Mouse (Mus musculus): ENCODE measurements around the gene Echdc1. TPM values are rescaled to one million over a fixed set of nuclear protein-coding genes. Genes with fewer than 3 reads are reported as not detected.
A peak's percentile ranks its signal among the peaks of the same experiment; 100 is the strongest.

Gene Echdc1
- polyA plus RNA-seq, 1 experiment from 2014 or later = 29.4 TPM

- Histone ChIP-seq H3K27ac (ENCODE audit: low read depth, low read length) (no peak overlapping the region), H3K4me2 (ENCODE audit: low read depth, low read length, severe bottlenecking) (no peak overlapping the region), H3K9ac (ENCODE audit: low read length) (no peak overlapping the region), H3K36me3 (ENCODE audit: control insufficient read depth, insufficient read depth, low read length) (no peaks in the 10 kb centered on the region), H3K4me3 (ENCODE audit: low read depth, low read length) (no peak overlapping the region), H3K4me1 (replicated peaks; ENCODE audit: control insufficient read depth, insufficient read depth, low read length) (no peaks in the 10 kb centered on the region), H3K9me3 (ENCODE audit: control insufficient read depth, low read length) (no peaks in the 10 kb centered on the region), H3K27me3 (ENCODE audit: control insufficient read depth, insufficient read depth, low read length) (no peaks in the 10 kb centered on the region)
- 52% methylated on average over 4 of the region's 4 CpGs for WGBS
- peak; percentile 40; the same call in 1 of the 2 replicates for ATAC-seq (replicated peaks; ENCODE audit: low FRiP score)
- peak; percentile 83 for DNase-seq (ENCODE audit: low spot score)
Measured at GRCm38 (mm10) chr10:29338355-29339056, 25.5 kb downstream of the Echdc1 start.

DNA sequence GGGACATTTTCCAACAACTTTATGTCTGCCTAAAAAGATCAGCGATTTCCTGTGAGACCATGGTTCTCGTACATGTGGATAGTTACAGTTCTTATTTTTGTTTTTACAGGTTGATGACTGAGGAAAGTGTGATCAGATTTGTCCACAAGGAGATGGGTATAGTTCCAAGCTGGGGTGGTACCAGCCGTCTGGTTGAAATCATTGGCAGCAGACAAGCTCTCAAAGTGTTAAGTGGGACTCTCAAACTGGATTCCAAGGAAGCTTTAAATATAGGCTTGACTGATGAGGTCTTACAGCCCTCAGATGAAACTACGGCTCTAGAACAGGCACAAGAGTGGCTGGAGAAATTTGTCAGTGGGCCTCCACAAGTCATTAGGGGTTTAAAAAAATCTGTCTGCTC lies 31.3 kb downstream of the Echdc1 start:
- Histone ChIP-seq H3K4me2 (ENCODE audit: low read depth, low read length, severe bottlenecking) (no peak overlapping the region), H3K4me3 (ENCODE audit: low read depth, low read length) (no peak overlapping the region), H3K36me3 (ENCODE audit: control insufficient read depth, insufficient read depth, low read length) (peaks cover 3% of the 10 kb centered on the region; the same call in 1 of the 2 replicates), H3K27ac (ENCODE audit: low read depth, low read length) (no peak overlapping the region), H3K4me1 (replicated peaks; ENCODE audit: control insufficient read depth, insufficient read depth, low read length) (no peaks in the 10 kb centered on the region), H3K9me3 (ENCODE audit: control insufficient read depth, low read length) (no peaks in the 10 kb centered on the region), H3K9ac (ENCODE audit: low read length) (no peak overlapping the region), H3K27me3 (ENCODE audit: control insufficient read depth, insufficient read depth, low read length) (no peaks in the 10 kb centered on the region)
- DNase-seq (ENCODE audit: low spot score) (no peak), ATAC-seq (replicated peaks; ENCODE audit: low FRiP score) (no peak)
- WGBS = 94% methylated on average over 4 of the region's 4 CpGs

- Histone ChIP-seq H3K9ac (ENCODE audit: low read length) (no peak overlapping the region), H3K4me2 (ENCODE audit: low read depth, low read length, severe bottlenecking) (no peak overlapping the region), H3K36me3 (ENCODE audit: control insufficient read depth, insufficient read depth, low read length) (peaks cover 3% of the 10 kb centered on the region; the same call in 1 of the 2 replicates), H3K4me1 (replicated peaks; ENCODE audit: control insufficient read depth, insufficient read depth, low read length) (no peaks in the 10 kb centered on the region), H3K4me3 (ENCODE audit: low read depth, low read length) (no peak overlapping the region), H3K9me3 (ENCODE audit: control insufficient read depth, low read length) (no peaks in the 10 kb centered on the region), H3K27me3 (ENCODE audit: control insufficient read depth, insufficient read depth, low read length) (no peaks in the 10 kb centered on the region), H3K27ac (ENCODE audit: low read depth, low read length) (no peak overlapping the region)
- DNase-seq (ENCODE audit: low spot score) (no peak), ATAC-seq (replicated peaks; ENCODE audit: low FRiP score) (no peak; the same call in 1 of the 2 replicates)
- 95% methylated on average over 7 of the region's 7 CpGs for WGBS
Measured at GRCm38 (mm10) chr10:29346638-29347037, 33.7 kb downstream of the Echdc1 start.

- no peak overlapping the region for H3K4me3 ChIP-seq (ENCODE audit: low read depth, low read length)
- no peak overlapping the region for H3K27ac ChIP-seq (ENCODE audit: low read depth, low read length)
- H3K4me2 ChIP-seq (ENCODE audit: low read depth, low read length, severe bottlenecking) = no peak overlapping the region
- WGBS = 86% methylated on average over 2 of the region's 2 CpGs
- no peak for DNase-seq (ENCODE audit: low spot score)
- no peaks in the 10 kb centered on the region for H3K4me1 ChIP-seq (replicated peaks; ENCODE audit: control insufficient read depth, insufficient read depth, low read length)
- no peak overlapping the region for H3K9ac ChIP-seq (ENCODE audit: low read length)
- no peak for ATAC-seq (replicated peaks; ENCODE audit: low FRiP score)
- H3K27me3 ChIP-seq (ENCODE audit: control insufficient read depth, insufficient read depth, low read length) = no peaks in the 10 kb centered on the region
- no peaks in the 10 kb centered on the region for H3K9me3 ChIP-seq (ENCODE audit: control insufficient read depth, low read length)
- H3K36me3 ChIP-seq (ENCODE audit: control insufficient read depth, insufficient read depth, low read length) = peaks cover 3% of the 10 kb centered on the region; the same call in 1 of the 2 replicates
Measured at GRCm38 (mm10) chr10:29351420-29351819, 38.5 kb downstream of the Echdc1 start.

DNA sequence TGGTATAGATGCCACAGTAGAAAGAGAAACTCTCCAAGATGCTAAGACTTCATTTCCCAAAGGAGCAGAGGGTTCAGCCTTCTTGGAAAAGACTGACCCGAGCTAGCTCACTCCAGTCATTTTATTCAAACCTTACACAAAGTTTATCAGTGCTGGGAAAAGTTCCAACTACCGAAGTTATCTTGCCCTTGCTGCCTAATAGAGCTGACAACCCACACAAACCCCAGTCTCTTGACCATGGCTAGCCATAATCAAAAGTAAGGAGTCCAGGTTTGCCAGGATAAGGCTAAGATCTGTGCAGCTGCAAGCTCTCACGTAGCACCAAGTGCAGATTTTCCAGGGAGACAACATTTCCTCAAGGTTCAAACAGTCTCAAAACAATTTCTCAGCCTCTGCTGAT lies 39.6 kb downstream of the Echdc1 start:
- no peak overlapping the region for H3K27ac ChIP-seq (ENCODE audit: low read depth, low read length)
- no peaks in the 10 kb centered on the region for H3K4me1 ChIP-seq (replicated peaks; ENCODE audit: control insufficient read depth, insufficient read depth, low read length)
- H3K9ac ChIP-seq (ENCODE audit: low read length) = no peak overlapping the region
- H3K4me2 ChIP-seq (ENCODE audit: low read depth, low read length, severe bottlenecking) = no peak overlapping the region
- no peak for DNase-seq (ENCODE audit: low spot score)
- no peaks in the 10 kb centered on the region for H3K9me3 ChIP-seq (ENCODE audit: control insufficient read depth, low read length)
- ATAC-seq (replicated peaks; ENCODE audit: low FRiP score) = no peak
- H3K36me3 ChIP-seq (ENCODE audit: control insufficient read depth, insufficient read depth, low read length) = no peaks in the 10 kb centered on the region; the same call in 1 of the 2 replicates
- no peak overlapping the region for H3K4me3 ChIP-seq (ENCODE audit: low read depth, low read length)
- 89% methylated on average over 3 of the region's 3 CpGs for WGBS
- no peaks in the 10 kb centered on the region for H3K27me3 ChIP-seq (ENCODE audit: control insufficient read depth, insufficient read depth, low read length)

GRCm38 (mm10) chr10:29354183-29354582 lies 41.2 kb downstream of the Echdc1 start:
- Histone ChIP-seq H3K4me3 (ENCODE audit: low read depth, low read length) (no peak overlapping the region), H3K36me3 (ENCODE audit: control insufficient read depth, insufficient read depth, low read length) (no peaks in the 10 kb centered on the region; the same call in 1 of the 2 replicates), H3K27me3 (ENCODE audit: control insufficient read depth, insufficient read depth, low read length) (no peaks in the 10 kb centered on the region), H3K9me3 (ENCODE audit: control insufficient read depth, low read length) (no peaks in the 10 kb centered on the region), H3K27ac (ENCODE audit: low read depth, low read length) (no peak overlapping the region), H3K9ac (ENCODE audit: low read length) (no peak overlapping the region), H3K4me1 (replicated peaks; ENCODE audit: control insufficient read depth, insufficient read depth, low read length) (no peaks in the 10 kb centered on the region), H3K4me2 (ENCODE audit: low read depth, low read length, severe bottlenecking) (no peak overlapping the region)
- DNase-seq (ENCODE audit: low spot score) (no peak), ATAC-seq (replicated peaks; ENCODE audit: low FRiP score) (no peak)
- 79% methylated on average over 7 of the region's 7 CpGs for WGBS

DNA sequence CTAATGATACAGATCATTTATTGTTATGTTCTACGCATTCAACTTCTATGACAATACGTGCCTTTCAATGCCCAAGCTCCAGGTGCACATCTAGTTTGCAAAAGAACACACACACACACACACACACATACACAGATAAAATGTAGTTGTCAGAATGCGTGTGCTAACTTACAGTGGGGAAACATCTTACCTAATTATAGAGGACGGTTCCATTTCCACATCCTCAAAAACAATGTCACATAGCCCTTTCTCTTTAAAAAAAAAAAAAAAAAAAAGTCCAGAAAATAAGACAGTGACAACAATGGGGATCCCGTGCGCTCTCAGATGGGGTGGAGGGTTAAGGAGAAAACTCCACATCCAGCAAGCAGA lies 48.1 kb downstream of the Echdc1 start:
- Histone ChIP-seq H3K4me2 (ENCODE audit: low read depth, low read length, severe bottlenecking) (peak overlapping the region; percentile 59), H3K36me3 (ENCODE audit: control insufficient read depth, insufficient read depth, low read length) (no peaks in the 10 kb centered on the region), H3K27ac (ENCODE audit: low read depth, low read length) (peak overlapping the region; percentile 94), H3K4me1 (replicated peaks; ENCODE audit: control insufficient read depth, insufficient read depth, low read length) (no peaks in the 10 kb centered on the region; the same call in 1 of the 2 replicates), H3K27me3 (ENCODE audit: control insufficient read depth, insufficient read depth, low read length) (no peaks in the 10 kb centered on the region), H3K9me3 (ENCODE audit: control insufficient read depth, low read length) (no peaks in the 10 kb centered on the region), H3K9ac (ENCODE audit: low read length) (peak overlapping the region; percentile 95), H3K4me3 (ENCODE audit: low read depth, low read length) (peak overlapping the region; percentile 84)
- no peak for DNase-seq (ENCODE audit: low spot score)
- 1% methylated on average over 6 of the region's 6 CpGs for WGBS
- ATAC-seq (replicated peaks; ENCODE audit: low FRiP score) = no peak

- WGBS = under 1% methylated on average over 38 of the region's 100 CpGs
- DNase-seq (ENCODE audit: low spot score) (peak; percentile 94), ATAC-seq (replicated peaks; ENCODE audit: low FRiP score) (peak; percentile 96)
- H3K27me3 ChIP-seq (ENCODE audit: control insufficient read depth, insufficient read depth, low read length) = no peaks in the 10 kb centered on the region
- peak overlapping the region; percentile 94 for H3K27ac ChIP-seq (ENCODE audit: low read depth, low read length)
- H3K4me1 ChIP-seq (replicated peaks; ENCODE audit: control insufficient read depth, insufficient read depth, low read length) = no peaks in the 10 kb centered on the region; the same call in 1 of the 2 replicates
- peak overlapping the region; percentile 65 for H3K4me2 ChIP-seq (ENCODE audit: low read depth, low read length, severe bottlenecking)
- H3K9ac ChIP-seq (ENCODE audit: low read length) = peak overlapping the region; percentile 95
- no peaks in the 10 kb centered on the region for H3K9me3 ChIP-seq (ENCODE audit: control insufficient read depth, low read length)
- H3K36me3 ChIP-seq (ENCODE audit: control insufficient read depth, insufficient read depth, low read length) = no peaks in the 10 kb centered on the region
- H3K4me3 ChIP-seq (ENCODE audit: low read depth, low read length) = peak overlapping the region; percentile 84
Measured at GRCm38 (mm10) chr10:29361464-29362196, 48.7 kb downstream of the Echdc1 start.

All from forebrain, embryonic 11.5 days (tissue).